Mouse (Mus musculus): ENCODE data around the gene Tenm2.
A peak's percentile ranks its signal among the peaks of the same experiment; 100 is the strongest.

The Tenm2 gene

GRCm38 (mm10) chr11:36037311-36037710 lies 1198.5 kb downstream of the Tenm2 start:
- DNase-seq: peak; percentile 80

GRCm38 (mm10) chr11:36036061-36036695 lies 1199.6 kb downstream of the Tenm2 start:
- peak; percentile 98 for DNase-seq

- DNase-seq: no peak
These were observed 1204.0 kb downstream of the Tenm2 start for GRCm38 (mm10) chr11:36031751-36032150.

- DNase-seq: no peak
These were observed 1215.8 kb downstream of the Tenm2 start for GRCm38 (mm10) chr11:36020009-36020408.

GRCm38 (mm10) chr11:36013179-36013578 lies 1222.6 kb downstream of the Tenm2 start:
- DNase-seq: no peak

GRCm38 (mm10) chr11:36009281-36010208 lies 1226.2 kb downstream of the Tenm2 start:
- DNase-seq: no peak

- no peak for DNase-seq
These were observed 1232.9 kb downstream of the Tenm2 start for GRCm38 (mm10) chr11:36002900-36003299.

GRCm38 (mm10) chr11:36001282-36001970 lies 1234.3 kb downstream of the Tenm2 start:
- DNase-seq: peak; percentile 95

GRCm38 (mm10) chr11:36000585-36001281 lies 1235.0 kb downstream of the Tenm2 start:
- no peak for DNase-seq

GRCm38 (mm10) chr11:36000038-36000437 lies 1235.7 kb downstream of the Tenm2 start:
- DNase-seq: no peak

- no peak for DNase-seq
These were observed 1237.7 kb downstream of the Tenm2 start for GRCm38 (mm10) chr11:35998048-35998447.

GRCm38 (mm10) chr11:35995310-35995709 lies 1240.5 kb downstream of the Tenm2 start:
- no peak for DNase-seq

GRCm38 (mm10) chr11:35991846-35992245 lies 1243.9 kb downstream of the Tenm2 start:
- DNase-seq: no peak

GRCm38 (mm10) chr11:35989967-35990366 lies 1245.8 kb downstream of the Tenm2 start:
- DNase-seq: no peak

GRCm38 (mm10) chr11:35985841-35986393 lies 1249.8 kb downstream of the Tenm2 start:
- no peak for DNase-seq

- no peak for DNase-seq
These were observed 1253.0 kb downstream of the Tenm2 start for GRCm38 (mm10) chr11:35982734-35983133.

GRCm38 (mm10) chr11:35980411-35980917 lies 1255.3 kb downstream of the Tenm2 start, which contains the start of gene Wwc1:
Gene Wwc1, minus strand, starts transcription at chr11:35980527.
- peak; percentile 83 for DNase-seq

- DNase-seq: no peak
These were observed 1255.9 kb downstream of the Tenm2 start for GRCm38 (mm10) chr11:35979733-35980410.

- DNase-seq: no peak
These were observed 1256.5 kb downstream of the Tenm2 start for GRCm38 (mm10) chr11:35979266-35979732.

- no peak for DNase-seq
These were observed 1258.0 kb downstream of the Tenm2 start for GRCm38 (mm10) chr11:35977796-35978195.

GRCm38 (mm10) chr11:35977096-35977495 lies 1258.7 kb downstream of the Tenm2 start:
- DNase-seq: no peak
